Mouse (Mus musculus): ENCODE measurements at regions not wholly inside any gene's neighbourhood (a gene's known extent, or its start where the extent isn't known, plus 50 kb on each side); places are given as distances from the start of the nearest gene placed in this dataset.
A peak's percentile ranks its signal among the peaks of the same experiment; 100 is the strongest.

DNA sequence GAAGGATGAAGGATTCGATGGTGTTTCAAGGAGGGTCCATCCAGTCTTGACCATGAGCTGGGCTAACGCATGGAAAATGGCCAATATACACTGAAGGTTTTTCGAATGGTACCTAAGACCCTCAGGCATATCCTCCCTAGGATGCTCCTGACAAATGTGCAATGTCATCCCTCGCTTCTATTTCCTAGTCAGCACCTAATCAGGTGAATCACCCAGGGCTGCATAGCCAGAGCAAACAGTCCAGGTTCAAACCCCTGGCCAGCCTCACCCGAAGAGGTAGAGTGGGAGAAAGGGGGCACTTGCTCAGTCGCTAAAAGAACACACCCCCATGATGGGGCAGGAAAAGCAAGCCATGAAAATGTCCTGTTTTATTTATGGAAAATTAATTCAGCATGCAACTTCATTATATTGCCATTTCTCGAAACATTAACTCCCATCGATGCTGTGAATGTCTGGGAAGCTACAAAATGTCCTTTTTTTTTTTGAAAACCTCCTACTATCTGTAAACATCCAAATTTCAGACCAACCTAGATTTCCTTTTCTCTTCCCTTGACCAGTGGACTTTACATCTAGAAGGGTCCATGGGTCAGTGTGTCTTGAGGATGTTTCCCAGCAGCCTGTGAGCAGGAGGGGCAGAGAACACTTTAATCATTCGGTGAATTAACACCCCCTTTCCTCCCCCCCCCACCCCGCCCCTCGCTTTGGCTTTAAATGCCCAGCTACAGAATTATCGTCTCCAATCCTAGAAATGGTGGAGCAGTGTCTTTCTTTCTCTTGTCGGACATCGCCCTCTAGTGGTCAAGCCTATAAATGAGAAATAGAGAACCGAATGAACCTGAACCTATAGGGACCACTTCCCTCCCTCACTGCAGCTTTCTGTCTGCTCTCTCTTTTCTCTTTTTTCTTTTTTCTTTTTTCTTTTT is 68.8 kb upstream of the Il12b start:
- TF ChIP-seq CTCF (IDR thresholded peaks at IDR 0.05; ENCODE audit: low read depth) (peak; percentile 81), EP300 (IDR thresholded peaks at IDR 0.05; ENCODE audit: low read depth) (no peak)

Data from liver, postnatal 0 days (tissue).